Mouse (Mus musculus) midbrain, embryonic 16.5 days (tissue): Measurements from ENCODE around the gene Kmt5b. TPM values are rescaled to one million over a fixed set of nuclear protein-coding genes. Genes with fewer than 3 reads are reported as not detected.
A peak's percentile ranks its signal among the peaks of the same experiment; 100 is the strongest.

Experiments
- ATAC-seq: fragments of 200-750 bp; cut with Nextera tagmentation; 2 replicates; pipeline ENCODE4 v1.8.0; 2017; ENCODE audit warnings: moderate TSS enrichment
- H3K27ac ChIP-seq: fragments of 300-500 bp; sonication (generic); 2 replicates; pipeline ENCODE4 v1.5.1; 2014; ENCODE audit warnings: mild to moderate bottlenecking, low read length, mixed read lengths
- H3K27me3 ChIP-seq: fragments of 300-500 bp; sonication (generic); 2 replicates; pipeline ENCODE4 v1.6.1; 2014; ENCODE audit warnings: low read depth, low read length, mixed read lengths; ENCODE audit not compliant: control insufficient read depth, insufficient read depth
- H3K36me3 ChIP-seq: fragments of 300-500 bp; sonication (generic); 2 replicates; pipeline ENCODE4 v1.6.1; 2014; ENCODE audit warnings: mild to moderate bottlenecking, low read length, moderate library complexity, mixed read lengths; ENCODE audit not compliant: control insufficient read depth, insufficient read depth
- H3K4me1 ChIP-seq: fragments of 300-500 bp; sonication (generic); 2 replicates; pipeline ENCODE4 v1.6.1; 2014; ENCODE audit warnings: mild to moderate bottlenecking, low read length, mixed read lengths; ENCODE audit not compliant: control insufficient read depth, insufficient read depth
- H3K4me2 ChIP-seq: fragments of 300-500 bp; sonication (generic); 2 replicates; pipeline ENCODE4 v1.6.1; 2014; ENCODE audit warnings: mild to moderate bottlenecking, low read length, mixed read lengths
- H3K4me3 ChIP-seq: fragments of 300-500 bp; sonication (generic); 2 replicates; pipeline ENCODE4 v1.5.1; 2014; ENCODE audit warnings: low read depth, mild to moderate bottlenecking, low read length, moderate library complexity, mixed read lengths
- H3K9ac ChIP-seq: fragments of 300-500 bp; sonication (generic); 2 replicates; pipeline ENCODE4 v1.6.1; 2014; ENCODE audit warnings: low read depth, low read length, mixed read lengths
- H3K9me3 ChIP-seq: fragments of 300-500 bp; sonication (generic); replicated peaks from 2 replicates; pipeline ENCODE4 v1.6.1; 2014; ENCODE audit warnings: mild to moderate bottlenecking, low read length, mixed read lengths; ENCODE audit not compliant: control insufficient read depth, poor library complexity, severe bottlenecking
- WGBS: fragments of 180-500 bp; shearing (Covaris S2); extraction: QIAGEN DNeasy Blood & Tissue Kit; methylation state at CpG from one replicate; pipeline ENCODE4 v1.1.7; 2014; 5-methylcytosine and 5-hydroxymethylcytosine counted together
- polyA plus RNA-seq: library from polyadenylated mRNA; unstranded; fragments of >200 nt; fragmentation: Nextera tagmentation; extraction: Ambion mirVana; gene quantifications from 2 replicates; pipeline ENCODE4 v1.2.1, GENCODE M21; 2015

Gene Kmt5b
- polyA plus RNA-seq, 1 experiment from 2014 or later: 50.3 TPM

DNA sequence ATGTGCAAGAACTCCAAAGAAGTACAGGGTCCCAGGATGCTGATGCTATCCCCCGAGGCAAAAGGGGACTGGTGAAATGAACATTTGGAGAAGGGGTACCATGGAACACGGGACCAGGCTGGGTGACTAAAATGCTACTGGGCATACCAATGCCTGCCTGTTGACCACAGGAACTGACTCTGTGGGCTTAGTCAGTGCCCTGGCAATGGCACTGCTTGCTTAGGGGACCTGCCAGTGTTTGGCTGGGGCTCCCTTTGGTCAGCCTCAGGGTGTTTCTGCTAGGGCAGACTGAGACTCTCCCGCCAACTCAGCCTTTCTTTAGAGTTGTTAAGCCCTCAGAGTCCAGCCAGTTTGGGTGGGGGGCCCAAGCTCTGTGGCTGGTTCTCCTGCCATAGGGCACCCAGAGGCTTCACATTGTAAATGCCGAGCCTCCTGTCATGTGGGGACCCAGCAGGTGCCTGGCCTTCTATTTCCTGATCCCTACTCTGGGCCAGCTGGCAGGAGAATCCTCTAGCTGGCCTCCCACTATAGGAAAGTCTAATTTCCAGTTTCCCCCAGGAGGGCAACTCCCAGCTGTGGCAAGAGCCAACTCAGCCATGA is 1.9 kb upstream of the Kmt5b start:
- Histone ChIP-seq H3K4me1 (peaks cover 18% of the 10 kb centered on the region), H3K4me3 (no peak overlapping the region), H3K36me3 (no peaks in the 10 kb centered on the region), H3K9ac (no peak overlapping the region), H3K4me2 (no peak overlapping the region), H3K9me3 (no peaks in the 10 kb centered on the region; the same call in 1 of the 2 replicates), H3K27me3 (no peaks in the 10 kb centered on the region), H3K27ac (no peak overlapping the region)
- ATAC-seq: no peak
- 89% methylated on average over 4 of the region's 4 CpGs for WGBS

DNA sequence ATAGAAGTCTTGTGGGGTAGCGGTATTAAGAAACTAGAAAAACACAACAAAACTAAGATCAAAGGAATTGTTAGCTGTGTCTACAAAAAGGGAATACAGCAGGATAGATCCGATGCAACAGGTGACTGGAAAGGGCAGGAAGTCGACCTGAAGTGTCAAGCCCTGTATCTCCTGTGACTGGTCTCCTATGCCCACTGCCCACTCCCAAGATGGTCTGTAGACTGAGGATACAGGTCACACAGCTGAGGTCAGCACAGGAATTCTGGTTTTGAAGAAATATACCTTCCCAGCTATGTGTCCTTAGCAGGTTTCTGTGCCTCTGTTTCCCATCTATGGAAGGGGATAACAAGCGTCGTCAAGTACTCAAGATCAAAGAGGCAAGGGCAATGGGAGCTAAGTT is 843 bp upstream of the Kmt5b start:
- ATAC-seq: no peak
- Histone ChIP-seq H3K9ac (peak overlapping the region; percentile 100; the same call in 1 of the 2 replicates), H3K4me3 (peak overlapping the region; percentile 92; the same call in 1 of the 2 replicates), H3K36me3 (no peaks in the 10 kb centered on the region), H3K9me3 (no peaks in the 10 kb centered on the region), H3K4me2 (peak overlapping the region; percentile 70), H3K27me3 (no peaks in the 10 kb centered on the region), H3K4me1 (peaks cover 25% of the 10 kb centered on the region), H3K27ac (peak overlapping the region; percentile 100)
- 95% methylated on average over 5 of the region's 5 CpGs for WGBS

DNA sequence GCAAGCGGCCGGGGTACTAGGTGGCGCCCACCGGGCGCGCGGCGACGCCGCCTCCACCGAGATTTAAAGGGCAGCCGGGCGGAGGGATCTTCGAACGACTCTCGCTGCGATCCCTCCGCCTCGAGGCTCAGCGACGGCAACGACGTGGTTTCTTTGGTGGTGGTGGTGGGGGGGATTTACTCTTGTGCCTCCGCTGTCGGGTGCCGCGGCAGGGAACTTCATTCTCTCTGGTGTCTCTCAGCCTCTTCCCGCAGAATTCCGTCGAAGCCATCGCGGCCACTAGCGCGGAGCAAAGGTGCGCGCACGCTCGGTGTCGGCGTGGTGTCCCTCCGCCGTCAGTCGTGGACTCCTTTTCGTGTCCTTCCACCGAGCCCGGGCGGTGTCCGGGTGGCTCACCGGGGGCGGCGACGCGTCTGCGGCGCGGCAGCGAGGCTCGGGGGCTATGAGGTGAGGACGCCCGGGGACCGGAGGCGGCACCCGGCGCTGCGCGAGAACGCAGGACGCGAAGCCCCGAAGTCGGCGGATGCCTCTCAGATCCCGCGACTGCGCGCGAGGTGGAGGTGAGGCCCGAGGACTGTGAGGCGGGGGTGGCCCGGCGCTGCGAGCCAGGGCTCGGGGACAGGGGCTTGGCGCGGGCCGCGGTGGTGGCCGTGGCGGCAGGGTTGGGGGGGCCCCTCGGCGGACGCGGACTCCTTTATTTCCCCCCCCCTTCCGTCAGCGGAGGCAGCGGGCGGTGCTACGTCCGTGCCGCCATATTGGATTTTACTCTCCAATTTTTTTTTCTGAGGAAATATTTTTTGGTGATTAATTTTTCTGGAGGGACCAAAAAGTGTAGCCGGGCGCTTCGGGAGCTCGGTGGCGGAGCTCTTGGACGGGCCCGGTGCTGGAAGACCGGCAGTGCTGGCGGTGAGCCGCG is 818 bp downstream of the Kmt5b start:
- H3K9ac ChIP-seq: peak overlapping the region; percentile 100
- peaks cover 27% of the 10 kb centered on the region for H3K4me1 ChIP-seq
- no peaks in the 10 kb centered on the region for H3K27me3 ChIP-seq

DNA sequence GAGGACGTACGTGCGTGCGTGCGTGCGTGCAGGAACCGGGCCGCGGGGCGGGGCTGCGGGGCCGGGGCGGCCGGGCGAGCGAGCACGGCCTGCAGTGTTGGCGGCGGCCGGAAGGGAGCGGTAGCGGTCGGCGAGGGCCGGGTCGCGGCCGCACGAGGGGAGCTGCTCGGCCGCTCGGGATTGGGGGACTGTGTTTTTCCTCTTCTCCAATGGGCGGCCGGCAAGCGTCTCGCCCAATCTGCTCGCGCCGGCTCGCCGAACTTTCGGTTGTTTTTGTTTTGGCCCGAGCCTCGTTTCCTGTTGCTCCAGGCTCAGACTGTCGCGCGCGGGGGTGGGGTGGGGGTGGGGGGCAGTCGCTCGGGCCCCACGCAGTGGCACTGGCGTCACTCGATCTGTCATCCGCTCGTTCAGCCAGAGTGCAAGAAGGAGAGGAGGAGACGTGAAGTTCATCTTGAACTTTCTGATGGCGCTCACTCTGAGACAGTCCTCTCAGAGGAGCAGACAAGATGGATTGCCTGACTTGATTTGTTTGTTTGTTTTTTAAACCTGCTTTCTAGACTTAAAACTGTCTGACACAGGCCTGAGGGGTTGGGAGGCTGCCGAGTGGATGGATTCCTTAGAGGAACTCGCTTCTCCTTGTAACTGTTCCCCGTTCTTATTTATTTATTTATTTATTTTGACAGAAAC is 1.6 kb downstream of the Kmt5b start:
- 2% methylated on average over 57 of the region's 60 CpGs for WGBS
- peaks cover 27% of the 10 kb centered on the region for H3K4me1 ChIP-seq

More for the DNA sequence above, 818 bp downstream of the Kmt5b start:
- Histone ChIP-seq H3K4me3 (peak overlapping the region; percentile 92), H3K36me3 (no peaks in the 10 kb centered on the region), H3K27ac (peak overlapping the region; percentile 100), H3K4me2 (peak overlapping the region; percentile 70), H3K9me3 (no peaks in the 10 kb centered on the region)
- WGBS: under 1% methylated on average over 96 of the region's 111 CpGs
- peak; percentile 73 for ATAC-seq

DNA sequence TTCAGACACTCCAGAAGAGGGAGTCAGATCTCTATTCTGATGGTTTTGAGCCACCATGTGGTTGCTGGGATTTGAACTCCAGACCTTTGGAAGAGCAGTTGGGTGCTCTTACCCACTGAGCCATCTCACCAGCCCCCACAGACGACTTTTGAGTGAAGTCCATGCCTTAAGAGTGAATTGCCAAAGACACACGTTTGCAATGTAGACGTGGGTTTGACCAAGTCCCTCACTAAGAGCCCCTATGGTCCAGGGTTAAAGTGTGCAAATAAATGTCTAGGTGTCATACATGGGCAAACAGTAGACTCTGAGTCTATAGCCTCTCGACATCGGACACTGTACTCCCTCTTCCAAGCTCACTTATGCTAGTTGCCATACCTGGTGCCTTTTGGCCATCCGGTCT is 2.3 kb downstream of the Kmt5b start:
- Histone ChIP-seq H3K9ac (0 out of 2 replicates have a peak overlapping the region, but pooled peaks have one; percentile 4), H3K9me3 (no peaks in the 10 kb centered on the region), H3K36me3 (no peaks in the 10 kb centered on the region), H3K27me3 (no peaks in the 10 kb centered on the region), H3K27ac (no peak overlapping the region), H3K4me1 (peaks cover 27% of the 10 kb centered on the region), H3K4me3 (peak overlapping the region; percentile 92), H3K4me2 (peak overlapping the region; percentile 87)
- ATAC-seq: no peak
- 81% methylated on average over 6 of the region's 6 CpGs for WGBS

More for the DNA sequence above, 1.6 kb downstream of the Kmt5b start:
- H3K27me3 ChIP-seq: no peaks in the 10 kb centered on the region
- peak overlapping the region; percentile 100 for H3K27ac ChIP-seq
- peak overlapping the region; percentile 87 for H3K4me2 ChIP-seq
- peak overlapping the region; percentile 100 for H3K9ac ChIP-seq
- H3K4me3 ChIP-seq: peak overlapping the region; percentile 92
- H3K36me3 ChIP-seq: no peaks in the 10 kb centered on the region
- H3K9me3 ChIP-seq: no peaks in the 10 kb centered on the region
- peak; percentile 86 for ATAC-seq

DNA sequence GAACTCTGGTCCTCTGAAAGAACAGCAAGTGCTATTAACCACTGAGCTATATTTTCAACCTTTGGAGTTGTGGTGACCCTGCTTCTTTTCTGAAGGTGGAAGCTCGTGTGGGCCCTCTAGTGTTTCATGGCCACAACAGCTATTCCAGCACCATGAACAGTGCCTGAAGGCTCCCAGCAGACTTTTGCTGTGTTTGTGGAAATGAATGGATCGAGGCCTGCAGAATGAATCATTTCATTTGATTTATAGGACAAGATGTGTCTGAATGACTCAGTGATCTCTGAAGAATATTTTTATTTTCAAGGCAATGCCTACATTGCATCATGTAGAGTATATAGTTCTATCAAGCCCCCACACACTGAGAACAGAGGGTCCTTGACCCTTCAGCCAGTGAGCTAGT is 6.9 kb downstream of the Kmt5b start:
- Histone ChIP-seq H3K4me3 (no peak overlapping the region), H3K9ac (no peak overlapping the region), H3K36me3 (no peaks in the 10 kb centered on the region), H3K27me3 (no peaks in the 10 kb centered on the region), H3K9me3 (no peaks in the 10 kb centered on the region), H3K4me2 (no peak overlapping the region), H3K27ac (no peak overlapping the region), H3K4me1 (peaks cover 19% of the 10 kb centered on the region)
- no peak for ATAC-seq
- WGBS: 75% methylated on average over 2 of the region's 2 CpGs

DNA sequence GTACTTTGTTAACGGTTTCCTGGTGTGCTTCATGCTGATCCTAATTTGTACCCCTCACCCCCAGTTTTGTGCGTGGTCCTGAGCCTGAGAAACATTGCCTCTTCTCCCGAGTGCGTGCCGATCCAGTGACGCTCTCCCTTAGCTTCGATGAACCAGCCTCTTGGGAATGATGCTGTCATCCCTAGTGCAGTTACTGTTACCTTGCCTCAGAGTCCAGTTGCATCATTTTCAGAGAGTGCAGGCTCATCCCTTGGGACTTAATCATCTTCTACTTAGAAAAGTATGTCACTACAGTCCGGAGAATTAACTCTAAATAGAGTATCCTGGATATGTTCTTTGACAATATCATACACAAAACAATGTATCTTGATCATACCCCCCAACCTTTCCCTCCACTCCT is 11.5 kb downstream of the Kmt5b start:
- ATAC-seq: no peak
- H3K27ac ChIP-seq: no peak overlapping the region
- no peaks in the 10 kb centered on the region for H3K4me1 ChIP-seq
- no peaks in the 10 kb centered on the region for H3K27me3 ChIP-seq
- peaks cover 5% of the 10 kb centered on the region; the same call in 1 of the 2 replicates for H3K36me3 ChIP-seq
- H3K4me2 ChIP-seq: no peak overlapping the region
- H3K4me3 ChIP-seq: no peak overlapping the region
- WGBS: 93% methylated on average over 8 of the region's 8 CpGs
- no peaks in the 10 kb centered on the region for H3K9me3 ChIP-seq
- H3K9ac ChIP-seq: no peak overlapping the region

DNA sequence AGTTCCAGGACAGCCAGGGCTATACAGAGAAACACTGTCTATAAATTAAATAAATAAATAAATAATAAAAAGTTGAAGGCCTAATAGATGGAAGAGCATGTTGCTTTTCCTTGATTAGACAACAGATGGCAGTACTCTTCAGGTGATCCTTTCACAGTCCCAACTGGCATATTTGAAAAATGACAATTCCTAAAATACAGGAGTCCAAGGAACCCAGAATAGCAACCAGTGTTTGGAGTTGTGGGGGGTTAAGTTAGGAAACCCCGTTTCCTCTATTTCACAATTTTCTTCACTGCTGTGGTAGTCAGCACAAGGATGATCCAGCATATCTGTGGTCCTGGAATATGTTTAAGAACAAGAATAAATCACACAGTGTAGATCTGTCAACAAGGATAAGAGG is 22.9 kb downstream of the Kmt5b start:
- Histone ChIP-seq H3K27me3 (no peaks in the 10 kb centered on the region), H3K9me3 (no peaks in the 10 kb centered on the region), H3K36me3 (peaks cover 18% of the 10 kb centered on the region), H3K4me3 (no peak overlapping the region), H3K4me2 (no peak overlapping the region), H3K9ac (no peak overlapping the region), H3K27ac (no peak overlapping the region), H3K4me1 (no peaks in the 10 kb centered on the region)
- no peak for ATAC-seq
- 98% methylated on average over 1 of the region's 1 CpGs for WGBS
